Mouse (Mus musculus) bone marrow macrophage, adult 2 months (primary cell): ENCODE data around the gene Apom.

Experiments used
- CTCF ChIP-seq: IDR thresholded peaks from 2 replicates; pipeline ENCODE4 v1.5.1; 2012; ENCODE audit warnings: low read depth, mild to moderate bottlenecking, low read length, moderate library complexity
- POLR2A ChIP-seq: IDR thresholded peaks from 2 replicates; pipeline ENCODE4 v1.6.1; 2012; ENCODE audit warnings: mild to moderate bottlenecking, low read depth, low read length, borderline replicate concordance

GRCm38 (mm10) chr17:35161421-35161820 is 29.6 kb upstream of the Apom start:
- TF ChIP-seq CTCF (no peak), POLR2A (no peak)
